Mouse (Mus musculus): ENCODE data around the gene AY074887. TPM values are rescaled to one million over a fixed set of nuclear protein-coding genes. Genes with fewer than 3 reads are reported as not detected.

Gene AY074887
- polyA plus RNA-seq (2012; ENCODE audit: insufficient read depth, insufficient read length, low replicate concordance, missing spikeins), result not detected in 2 replicates

DNA sequence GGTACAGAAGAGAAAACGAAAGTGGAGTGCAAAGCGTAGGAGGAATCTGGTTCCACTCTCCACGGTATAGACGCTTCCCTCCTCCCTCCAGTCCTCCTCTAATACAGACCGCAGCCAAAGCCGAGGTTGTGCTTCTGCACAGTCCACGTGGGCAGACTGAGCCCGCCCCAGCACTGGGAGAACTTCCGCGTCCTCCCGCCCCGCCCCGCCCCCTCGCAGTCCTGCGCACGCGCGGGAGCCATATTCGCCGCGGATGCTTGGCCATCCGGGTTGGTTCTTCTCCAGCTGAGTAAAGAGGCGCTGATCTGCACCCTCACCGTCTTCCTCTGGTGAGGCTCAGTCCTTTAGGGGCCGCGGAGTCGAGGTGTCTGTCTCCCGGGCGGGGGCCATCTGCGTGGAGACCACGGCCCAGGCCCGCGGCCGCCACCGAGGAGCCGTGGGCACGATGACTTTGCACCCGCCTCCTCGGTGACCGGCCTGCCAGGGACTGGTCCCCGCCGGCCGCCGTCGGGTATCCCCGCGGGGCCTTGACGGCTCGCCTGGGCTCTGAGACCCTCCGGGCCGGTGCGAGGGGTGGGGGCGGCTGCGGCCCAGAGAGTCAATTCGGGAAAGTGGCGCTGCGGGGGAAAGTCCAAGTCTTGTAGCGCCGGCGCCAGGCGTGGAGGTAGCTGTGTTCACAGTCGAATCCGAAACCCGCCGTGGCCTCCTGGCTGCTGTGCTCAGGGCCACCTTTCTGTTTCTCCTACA is at the start of gene AY074887, which contains the start of gene Psma4:
Gene AY074887, minus strand, starts transcription at position 424 of the 747 bp plus-strand sequence.
Gene Psma4, plus strand, starts transcription at position 216 of the 747 bp plus-strand sequence.
- TF ChIP-seq POLR2A (IDR thresholded peaks at IDR 0.05; ENCODE audit: insufficient read depth, low read depth, low read length) (peak; percentile 91), CTCF (IDR thresholded peaks at IDR 0.05; ENCODE audit: insufficient read depth, low read depth, low read length) (no peak)

DNA sequence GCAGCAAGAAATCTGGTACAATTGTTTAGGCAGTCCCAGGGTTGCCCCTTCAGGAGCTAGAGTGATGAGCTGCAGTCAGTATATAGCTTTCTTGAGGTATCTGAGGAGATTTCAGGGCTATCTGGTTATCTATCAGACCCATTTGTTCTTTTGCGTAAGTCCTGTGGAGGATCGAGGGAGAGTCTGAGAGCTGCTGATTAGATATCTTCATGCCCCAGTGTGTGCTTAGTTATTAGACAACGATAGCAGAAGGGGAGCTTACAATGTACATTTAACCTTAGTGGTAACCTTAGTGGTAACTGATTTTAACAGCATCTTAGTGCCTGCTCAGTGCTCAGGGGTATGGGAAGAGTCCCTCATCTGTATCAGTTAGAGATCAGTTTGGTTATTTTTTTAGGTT is 44.8 kb upstream of the AY074887 start:
- TF ChIP-seq POLR2A (IDR thresholded peaks at IDR 0.05; ENCODE audit: insufficient read depth, low read depth, low read length), result no peak
- TF ChIP-seq CTCF (IDR thresholded peaks at IDR 0.05; ENCODE audit: insufficient read depth, low read depth, low read length), result no peak
- WGBS, result 87% methylated on average over 3 of the region's 3 CpGs

More for the DNA sequence above, at the start of gene AY074887, which contains the start of gene Psma4:
- peak within 1 kb of the TSS; percentile 88 for H3K4me3 ChIP-seq (ENCODE audit: insufficient read depth, low read depth, low read length)
- H3K4me1 ChIP-seq (ENCODE audit: control insufficient read depth, insufficient read depth, low read length), result peaks cover 4% of the 10 kb centered on the region
- under 1% methylated on average over 64 of the region's 65 CpGs for WGBS
- H3K27ac ChIP-seq (ENCODE audit: insufficient read depth, low read depth, low read length), result peak within 1 kb of the TSS; percentile 85

DNA sequence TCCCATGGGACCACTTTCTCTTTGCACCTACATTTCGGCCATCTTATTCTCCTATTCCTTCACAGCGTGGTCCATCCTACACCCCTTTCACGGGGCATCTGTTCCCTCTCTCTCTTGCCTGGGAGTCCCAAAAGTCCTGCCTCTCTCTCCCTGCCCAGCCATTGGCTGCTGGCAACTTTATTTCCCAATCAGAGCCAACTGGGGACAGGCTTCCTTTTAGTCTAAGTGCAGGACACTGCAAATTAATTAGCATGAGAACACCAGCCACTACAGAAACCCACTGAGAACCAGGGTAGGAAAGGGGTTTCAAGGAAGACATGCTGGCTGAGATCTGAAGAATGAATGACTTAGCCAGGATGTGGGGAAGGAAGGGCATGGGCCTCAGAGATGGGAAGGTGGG is 43.6 kb upstream of the AY074887 start:
- WGBS, result 52% methylated on average over 3 of the region's 3 CpGs
- TF ChIP-seq POLR2A (IDR thresholded peaks at IDR 0.05; ENCODE audit: insufficient read depth, low read depth, low read length), result no peak
- no peak for TF ChIP-seq CTCF (IDR thresholded peaks at IDR 0.05; ENCODE audit: insufficient read depth, low read depth, low read length)
- Histone ChIP-seq H3K4me1 (ENCODE audit: control insufficient read depth, insufficient read depth, low read length) (no peaks in the 10 kb centered on the region), H3K27ac (ENCODE audit: insufficient read depth, low read depth, low read length) (no peak overlapping the region), H3K4me3 (ENCODE audit: insufficient read depth, low read depth, low read length) (no peak overlapping the region)

More for the DNA sequence above, 44.8 kb upstream of the AY074887 start:
- Histone ChIP-seq H3K4me3 (ENCODE audit: insufficient read depth, low read depth, low read length) (no peak overlapping the region), H3K27ac (ENCODE audit: insufficient read depth, low read depth, low read length) (no peak overlapping the region), H3K4me1 (ENCODE audit: control insufficient read depth, insufficient read depth, low read length) (no peaks in the 10 kb centered on the region)

DNA sequence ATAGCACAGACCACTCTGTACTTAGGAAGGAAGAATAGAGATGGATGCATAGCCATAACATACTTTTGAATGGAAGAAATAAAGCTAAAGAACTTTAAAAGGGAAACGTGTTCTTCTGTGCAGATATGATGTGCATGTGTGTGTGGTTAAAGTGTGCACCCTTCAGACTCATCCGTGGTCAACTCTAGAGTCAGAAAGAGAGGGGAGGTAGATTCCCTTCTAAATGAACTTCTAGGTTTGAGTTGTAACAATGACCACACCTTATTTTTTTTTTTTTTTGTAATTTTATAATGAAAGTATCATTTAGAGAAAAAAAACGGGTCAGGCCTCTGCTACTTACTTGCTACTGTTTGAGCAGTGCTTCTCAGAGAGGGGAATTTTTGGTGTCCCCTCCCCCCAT is 39.6 kb upstream of the AY074887 start:
- Histone ChIP-seq H3K4me1 (ENCODE audit: control insufficient read depth, insufficient read depth, low read length) (no peaks in the 10 kb centered on the region), H3K4me3 (ENCODE audit: insufficient read depth, low read depth, low read length) (no peak overlapping the region), H3K27ac (ENCODE audit: insufficient read depth, low read depth, low read length) (no peak overlapping the region)
- 86% methylated on average over 3 of the region's 3 CpGs for WGBS
- TF ChIP-seq CTCF (IDR thresholded peaks at IDR 0.05; ENCODE audit: insufficient read depth, low read depth, low read length), result no peak
- no peak for TF ChIP-seq POLR2A (IDR thresholded peaks at IDR 0.05; ENCODE audit: insufficient read depth, low read depth, low read length)

DNA sequence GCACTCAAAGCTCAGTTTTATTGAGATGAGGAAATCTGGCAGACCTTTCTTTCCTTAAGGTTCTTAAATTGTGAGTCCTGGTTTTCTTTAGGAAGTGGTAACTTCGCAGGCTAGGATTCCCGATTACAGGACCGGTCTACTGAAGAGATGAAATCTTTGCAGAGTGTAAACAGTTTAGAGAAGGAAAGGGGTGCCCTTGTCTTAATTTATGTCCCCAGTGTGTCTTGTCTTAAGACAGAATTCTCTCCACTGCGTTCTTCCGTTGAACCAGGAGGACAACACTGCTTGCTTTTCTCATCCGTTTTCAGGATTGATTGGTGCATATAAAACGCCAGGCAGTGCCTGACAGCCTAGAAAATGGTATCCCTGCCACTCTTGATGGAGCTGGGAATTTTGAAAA is 31.6 kb upstream of the AY074887 start:
- no peak for TF ChIP-seq CTCF (IDR thresholded peaks at IDR 0.05; ENCODE audit: insufficient read depth, low read depth, low read length)
- no peak for TF ChIP-seq POLR2A (IDR thresholded peaks at IDR 0.05; ENCODE audit: insufficient read depth, low read depth, low read length)
- H3K4me3 ChIP-seq (ENCODE audit: insufficient read depth, low read depth, low read length), result no peak overlapping the region
- WGBS, result 31% methylated on average over 7 of the region's 7 CpGs

DNA sequence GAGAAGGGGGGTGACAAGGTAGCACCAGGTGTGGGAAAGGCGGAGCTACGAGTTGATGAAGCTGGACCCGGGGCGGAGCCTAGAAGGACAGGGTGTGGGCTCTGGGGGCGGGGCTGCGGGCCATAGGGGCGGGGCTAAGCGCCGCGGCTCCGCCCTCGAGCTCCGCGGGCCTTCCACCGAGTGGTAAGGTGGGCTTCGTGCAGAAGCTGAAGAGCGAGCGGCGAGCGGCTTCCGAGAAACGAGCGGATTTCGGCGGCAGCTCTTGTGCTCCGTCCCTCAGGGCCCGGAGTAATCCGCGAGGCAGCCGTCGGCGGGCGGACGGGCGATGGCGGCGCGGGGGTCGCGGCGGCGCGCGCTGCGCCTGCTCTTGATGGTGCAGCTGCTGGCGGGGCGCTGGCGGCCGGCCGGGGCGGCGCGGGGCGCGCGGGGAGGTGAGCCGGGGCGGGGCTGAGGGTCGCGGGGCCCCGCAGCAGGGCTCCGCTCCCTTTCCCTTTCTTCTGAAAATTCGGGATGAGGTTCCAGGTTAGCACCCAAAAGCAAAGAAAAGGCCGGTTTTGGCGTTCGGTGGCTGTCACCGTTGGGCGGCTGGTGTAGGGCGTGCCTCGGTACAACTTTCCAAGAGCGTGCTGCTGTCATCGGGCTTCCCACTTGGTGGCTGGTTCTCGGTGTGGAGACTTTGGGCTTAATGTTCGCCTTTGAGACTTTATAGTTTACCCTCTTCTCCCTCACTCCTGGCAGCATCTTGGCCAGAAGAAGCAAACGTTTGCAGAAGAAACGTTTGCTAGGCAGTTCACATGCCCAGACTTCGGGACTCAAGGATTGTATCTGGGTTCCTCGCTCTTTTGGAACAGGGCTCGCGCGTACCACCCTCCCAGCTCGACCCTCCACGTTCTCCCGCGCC is 30.7 kb upstream of the AY074887 start:
- 1% methylated on average over 85 of the region's 85 CpGs for WGBS
- Histone ChIP-seq H3K27ac (ENCODE audit: insufficient read depth, low read depth, low read length) (no peak overlapping the region), H3K4me1 (ENCODE audit: control insufficient read depth, insufficient read depth, low read length) (peaks cover 10% of the 10 kb centered on the region), H3K4me3 (ENCODE audit: insufficient read depth, low read depth, low read length) (peak overlapping the region; percentile 57)
- TF ChIP-seq CTCF (IDR thresholded peaks at IDR 0.05; ENCODE audit: insufficient read depth, low read depth, low read length) (no peak), POLR2A (IDR thresholded peaks at IDR 0.05; ENCODE audit: insufficient read depth, low read depth, low read length) (no peak)

More for the DNA sequence above, 31.6 kb upstream of the AY074887 start:
- no peak overlapping the region for H3K27ac ChIP-seq (ENCODE audit: insufficient read depth, low read depth, low read length)
- H3K4me1 ChIP-seq (ENCODE audit: control insufficient read depth, insufficient read depth, low read length), result peaks cover 10% of the 10 kb centered on the region

DNA sequence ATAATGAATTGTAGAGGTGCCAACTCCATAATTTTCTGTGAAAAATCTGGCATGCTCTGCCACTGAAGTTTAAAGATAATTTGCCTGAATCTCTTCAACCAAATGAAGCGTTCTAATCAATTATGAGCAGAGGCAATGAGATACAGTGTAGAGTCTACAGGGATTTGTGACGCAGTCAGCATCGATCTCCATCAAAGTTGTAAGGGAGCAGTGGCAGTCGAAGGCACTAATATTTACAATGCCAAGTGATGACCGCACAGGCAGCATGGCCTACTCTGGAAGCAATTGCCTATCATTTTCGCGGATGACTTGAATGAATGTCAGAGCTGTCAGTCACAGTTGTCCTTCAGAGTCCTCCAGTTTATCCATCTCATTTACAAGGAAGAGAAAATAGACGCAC is 29.9 kb upstream of the AY074887 start, which contains the start of gene Chrna5:
Gene Chrna5, plus strand, starts transcription at position 207 of the 400 bp plus-strand sequence.
- Histone ChIP-seq H3K27ac (ENCODE audit: insufficient read depth, low read depth, low read length) (no peak within 1 kb of the TSS), H3K4me3 (ENCODE audit: insufficient read depth, low read depth, low read length) (peak within 1 kb of the TSS; percentile 57), H3K4me1 (ENCODE audit: control insufficient read depth, insufficient read depth, low read length) (peaks cover 10% of the 10 kb centered on the region)
- 70% methylated on average over 8 of the region's 8 CpGs for WGBS
- TF ChIP-seq POLR2A (IDR thresholded peaks at IDR 0.05; ENCODE audit: insufficient read depth, low read depth, low read length) (no peak), CTCF (IDR thresholded peaks at IDR 0.05; ENCODE audit: insufficient read depth, low read depth, low read length) (no peak)

DNA sequence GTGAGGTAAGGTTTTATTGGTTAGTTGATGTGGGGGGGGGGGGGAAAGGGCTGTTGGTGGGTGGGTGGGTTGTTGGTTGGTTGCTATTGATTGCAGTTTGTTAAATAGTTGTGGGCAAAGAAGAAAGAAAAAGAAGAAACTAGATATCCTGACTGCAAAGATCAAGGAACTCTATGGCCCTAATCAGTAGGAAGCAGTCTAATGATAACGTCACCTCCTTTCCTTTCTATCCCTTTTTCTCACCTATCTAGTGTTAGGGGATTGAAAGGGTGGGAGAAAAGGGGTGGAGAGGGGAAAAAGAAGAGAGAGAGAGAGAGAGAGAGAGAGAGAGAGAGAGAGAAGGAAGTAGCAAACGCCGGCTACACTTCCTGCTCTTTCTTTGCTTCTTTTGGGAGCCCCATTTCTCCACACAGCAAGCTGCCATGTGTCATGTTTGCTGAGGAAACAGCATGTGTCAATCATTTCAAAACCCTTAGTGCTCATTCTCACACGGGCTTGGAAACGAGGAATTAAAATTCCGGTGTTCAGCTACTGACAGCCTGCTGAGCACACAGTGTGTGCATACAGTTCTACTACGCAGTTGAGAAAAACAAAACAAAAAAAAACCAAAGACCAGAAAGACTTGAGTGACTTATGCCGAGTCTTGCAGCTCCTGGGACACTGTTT is 19.3 kb upstream of the AY074887 start:
- no peak overlapping the region for H3K4me3 ChIP-seq (ENCODE audit: insufficient read depth, low read depth, low read length)
- H3K4me1 ChIP-seq (ENCODE audit: control insufficient read depth, insufficient read depth, low read length), result no peaks in the 10 kb centered on the region
- H3K27ac ChIP-seq (ENCODE audit: insufficient read depth, low read depth, low read length), result no peak overlapping the region
- no peak for TF ChIP-seq CTCF (IDR thresholded peaks at IDR 0.05; ENCODE audit: insufficient read depth, low read depth, low read length)
- TF ChIP-seq POLR2A (IDR thresholded peaks at IDR 0.05; ENCODE audit: insufficient read depth, low read depth, low read length), result no peak
- 59% methylated on average over 8 of the region's 8 CpGs for WGBS
